Mouse (Mus musculus) thymus, adult 18-20 months (tissue): ENCODE measurements at regions not wholly inside any gene's neighbourhood (a gene's known extent, or its start where the extent isn't known, plus 50 kb on each side); places are given as distances from the start of the nearest gene placed in this dataset.
A peak's percentile ranks its signal among the peaks of the same experiment; 100 is the strongest.
"Not testable (repeated sequence)": the region's sequence is repeated elsewhere in the genome, so short reads cannot be mapped to it uniquely, and the experiment has no call there.

Experiments used
- DNase-seq, 2 experiments: peaks; one replicate each; pipeline ENCODE4 v3.0.0; 2022; ENCODE audit warnings: mixed read lengths in 2 of 2

DNA sequence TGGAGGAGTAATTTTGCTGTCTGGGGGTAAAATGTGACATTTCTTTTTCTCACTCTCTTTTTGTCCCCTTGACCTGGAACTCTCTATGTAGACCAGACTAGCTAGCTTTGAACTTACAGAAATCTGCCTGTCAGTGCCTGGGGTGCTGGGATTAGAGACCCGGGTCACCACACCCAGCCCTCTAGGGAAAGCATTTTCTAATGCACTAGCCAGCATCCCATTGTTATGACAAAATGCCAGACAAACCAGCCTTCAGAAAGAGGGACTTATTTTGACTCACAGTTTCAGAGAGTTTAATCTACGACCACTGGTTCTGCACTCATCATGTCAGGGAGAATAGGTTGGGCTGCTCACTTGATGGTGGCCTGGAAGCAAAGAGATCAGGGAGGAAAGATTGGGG is 240.4 kb downstream of the Enc1 start:
- DNase-seq, result no peak

DNA sequence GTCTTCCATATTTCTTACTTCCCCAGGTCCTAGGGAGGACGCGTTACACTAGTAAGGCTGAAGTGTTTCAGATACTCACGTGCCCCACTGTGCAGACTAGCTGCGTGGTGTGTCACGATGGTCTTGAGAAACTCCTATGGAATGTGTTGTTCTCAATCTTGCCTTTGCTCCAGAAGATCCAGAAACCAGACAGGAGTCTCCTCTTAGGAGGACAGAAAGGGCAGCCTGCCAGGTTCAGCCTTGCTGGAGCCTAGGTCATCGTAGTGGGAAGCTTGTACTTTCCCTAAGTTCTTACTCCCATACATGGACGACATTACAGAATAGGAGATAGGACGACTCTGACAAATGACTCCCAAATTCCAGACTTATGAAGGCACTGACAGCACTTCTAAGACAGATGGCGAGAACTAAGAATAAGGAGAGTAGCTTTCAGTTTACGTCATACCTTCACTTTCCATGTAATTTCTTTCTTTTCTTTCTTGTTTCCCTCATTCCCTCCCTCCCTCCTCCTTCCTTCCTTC is 238.2 kb downstream of the Enc1 start:
- no peak for DNase-seq

DNA sequence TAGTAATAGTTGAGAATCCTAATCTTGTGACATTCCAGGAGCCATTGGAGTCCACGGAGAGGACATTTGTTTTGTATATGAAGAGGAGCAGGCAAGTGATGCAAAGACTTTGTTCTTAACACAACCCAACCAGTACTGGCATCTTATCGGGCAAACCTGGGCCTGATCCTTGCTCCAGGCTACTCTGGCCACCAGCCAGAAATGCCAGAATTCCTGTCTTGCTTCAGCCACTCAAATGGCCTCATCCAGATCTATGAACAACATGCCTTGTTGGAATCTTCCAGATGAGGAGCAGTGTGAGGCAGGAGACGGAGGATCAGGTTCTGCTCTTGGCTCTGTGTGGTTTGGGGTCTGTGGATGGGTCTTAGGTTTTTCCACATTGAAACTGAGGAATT is 233.1 kb downstream of the Enc1 start:
- no peak for DNase-seq

DNA sequence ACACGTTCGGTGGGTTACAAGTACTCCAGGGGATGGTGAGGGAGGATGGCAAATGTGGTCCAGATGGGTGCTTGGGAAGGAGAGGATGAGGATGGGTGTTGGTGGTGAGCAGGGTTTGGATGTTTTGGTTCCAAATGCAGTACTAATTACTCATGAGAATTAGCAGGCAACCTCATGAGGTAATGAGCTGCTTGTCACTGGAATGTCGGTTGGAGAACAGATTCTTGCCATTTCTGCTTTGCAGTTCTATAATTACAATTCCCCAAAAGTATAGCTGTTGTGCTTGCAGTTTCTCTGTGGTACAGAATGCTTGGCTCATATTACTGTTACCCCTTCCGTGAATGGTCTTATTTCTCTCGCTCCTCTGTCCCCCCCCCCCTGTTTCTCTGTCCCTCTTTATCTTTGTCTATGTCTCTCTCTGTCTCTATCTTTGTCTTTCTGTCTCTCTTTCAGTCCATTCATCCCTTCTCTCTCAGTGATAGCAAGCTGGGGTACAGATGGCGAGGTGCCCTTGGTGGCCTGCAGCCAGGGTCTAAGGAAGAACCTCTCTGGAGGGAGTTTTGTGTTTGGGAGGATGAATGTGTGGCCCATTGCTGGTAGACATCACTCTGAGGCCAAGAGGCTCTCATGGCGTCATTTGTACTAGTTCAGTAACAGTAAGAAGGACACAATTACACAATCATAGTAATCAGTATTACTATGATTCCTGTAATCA is 232.5 kb downstream of the Enc1 start:
- no peak for DNase-seq

DNA sequence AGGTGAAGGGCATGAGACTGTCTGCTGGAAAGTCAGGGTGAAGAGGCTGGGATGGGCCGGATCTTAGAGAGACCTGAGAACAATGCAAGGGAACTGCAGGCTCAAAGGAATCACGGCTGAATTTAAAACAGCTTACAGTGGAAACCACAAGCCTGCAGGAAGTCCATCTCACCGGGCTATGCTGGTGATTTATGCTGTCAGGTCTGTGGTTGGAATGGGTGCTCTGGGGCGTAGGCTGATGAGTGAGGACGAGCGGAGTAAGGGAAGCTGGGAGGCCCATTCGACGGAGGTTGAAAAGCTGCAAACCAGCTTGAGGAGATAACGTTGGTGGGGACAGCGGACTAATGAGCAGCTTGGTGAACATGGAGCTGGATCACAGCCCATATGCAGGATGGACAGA is 229.1 kb downstream of the Enc1 start:
- DNase-seq, result no peak

DNA sequence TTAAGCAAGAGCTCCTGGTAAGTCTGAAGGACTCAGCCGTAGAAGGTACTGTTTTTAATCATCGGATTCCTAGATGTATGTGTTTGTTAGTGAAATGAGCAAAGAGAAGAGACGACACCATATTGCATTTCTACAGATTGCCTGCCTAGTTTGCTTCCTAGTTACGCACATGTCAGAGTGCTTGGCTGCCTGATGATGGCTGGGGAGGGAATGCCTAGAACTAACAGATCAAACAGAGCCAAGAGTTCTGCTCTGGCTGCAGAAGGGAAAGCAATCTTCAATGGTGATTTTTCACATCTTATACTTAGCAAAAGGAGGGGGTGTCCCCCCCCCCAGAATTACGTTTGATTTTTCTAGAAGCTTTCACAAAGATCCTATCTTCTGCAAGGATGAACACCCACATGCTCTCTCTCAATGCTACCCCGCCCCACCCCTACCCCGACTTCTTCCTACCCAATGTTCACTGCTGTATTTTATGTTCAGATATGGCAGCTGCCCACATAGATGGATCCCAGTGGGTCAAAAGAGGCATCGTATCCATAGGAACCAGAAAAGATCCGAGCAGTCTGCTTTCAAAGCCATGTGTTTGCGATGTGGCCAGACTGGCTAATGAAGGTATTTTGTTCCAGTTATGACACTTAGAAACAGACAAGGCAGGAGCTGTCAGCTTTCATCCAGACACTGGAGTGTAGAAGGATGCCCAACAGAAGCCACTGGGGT is 228.1 kb downstream of the Enc1 start:
- no peak for DNase-seq

DNA sequence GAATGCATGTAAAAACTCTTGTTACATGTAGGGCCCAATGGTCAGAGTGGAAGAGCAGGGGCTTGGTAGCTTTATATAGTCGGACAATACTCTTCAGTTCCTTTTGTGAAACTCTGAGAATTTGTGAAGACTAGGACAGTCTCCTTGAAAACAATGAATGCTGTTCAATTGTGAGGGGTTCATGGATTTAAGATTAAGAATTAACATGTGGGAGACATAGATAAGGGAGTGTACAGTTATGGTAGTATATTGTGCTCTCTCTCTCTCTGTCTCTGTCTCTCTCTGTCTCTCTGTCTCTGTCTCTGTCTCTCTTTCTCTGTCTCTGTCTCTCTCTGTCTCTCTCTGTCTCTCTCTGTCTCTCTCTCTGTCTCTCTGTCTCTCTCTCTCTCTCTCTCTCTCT is 225.7 kb downstream of the Enc1 start:
- not testable (repeated sequence) for DNase-seq

DNA sequence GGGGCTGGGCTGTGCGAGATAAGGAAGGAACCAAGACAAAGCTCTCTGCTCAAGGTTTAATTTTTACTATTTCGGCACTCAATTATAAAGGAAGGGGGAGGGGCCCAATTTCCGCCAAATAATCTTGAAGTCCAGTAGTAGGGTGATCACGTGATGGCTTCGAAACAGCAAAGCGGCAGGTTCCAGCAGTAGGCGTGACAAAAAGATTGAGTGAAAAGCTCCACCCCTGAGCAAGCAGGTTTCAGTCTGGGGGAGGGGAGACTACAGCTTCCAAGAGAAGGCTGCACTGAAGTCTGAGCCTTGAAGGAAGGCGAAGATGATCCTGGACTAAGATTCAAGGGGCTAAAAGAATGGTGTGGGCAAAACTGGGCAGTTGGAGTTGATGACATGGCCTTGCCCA is 222.9 kb downstream of the Enc1 start:
- DNase-seq, result no peak

DNA sequence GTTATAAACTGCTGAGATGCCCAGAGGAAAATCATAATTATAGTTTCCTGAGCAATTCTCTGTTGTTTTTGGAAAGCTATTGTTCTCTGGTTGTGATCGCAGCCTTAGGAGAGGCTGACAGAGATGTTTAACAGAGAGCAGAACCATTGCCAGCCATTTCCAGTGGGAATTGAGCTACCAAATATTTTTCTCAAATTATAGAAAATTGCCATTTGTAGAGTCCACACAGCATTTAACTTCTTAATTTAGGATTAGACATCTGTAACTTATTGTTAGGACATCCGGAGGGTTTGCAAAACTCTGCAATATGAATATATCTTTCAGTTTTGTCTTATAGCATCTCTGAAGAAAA is 222.0 kb downstream of the Enc1 start:
- DNase-seq, result no peak

DNA sequence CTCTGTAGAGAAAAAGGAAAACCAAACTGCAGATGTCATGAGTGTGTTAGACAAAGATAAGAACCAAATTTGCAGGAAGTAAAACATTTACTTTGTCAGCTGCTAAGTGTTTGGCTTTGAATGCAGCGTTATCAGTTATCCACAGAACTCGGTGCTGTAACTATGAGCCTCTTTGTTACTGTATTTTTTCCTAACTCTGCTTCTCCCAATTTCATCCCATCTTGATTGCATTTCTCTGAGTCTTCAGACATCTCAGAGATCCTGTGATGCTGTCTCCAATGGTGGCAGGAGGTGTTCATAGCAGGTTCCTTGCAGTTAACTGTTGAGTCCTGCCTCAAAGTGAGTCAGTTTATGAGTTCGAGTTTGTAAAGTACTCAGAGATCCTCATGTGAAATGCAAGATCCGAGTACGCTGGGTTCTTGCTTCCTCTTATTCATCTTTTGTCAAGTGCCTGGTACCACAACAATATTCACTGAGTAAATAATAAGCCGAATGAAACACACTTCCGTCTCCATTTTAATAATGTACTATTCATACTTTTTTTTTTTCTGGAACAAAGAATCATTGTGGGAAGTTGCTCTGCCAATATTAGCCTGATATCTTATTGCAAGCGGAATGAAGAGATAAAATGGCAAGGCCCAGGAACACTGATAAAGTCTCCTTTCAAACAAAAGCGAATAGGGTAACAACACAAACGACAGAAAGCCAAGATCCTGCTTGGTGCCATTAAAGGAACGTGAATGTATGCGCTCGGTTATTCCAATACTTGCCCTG is 221.4 kb downstream of the Enc1 start:
- no peak for DNase-seq

DNA sequence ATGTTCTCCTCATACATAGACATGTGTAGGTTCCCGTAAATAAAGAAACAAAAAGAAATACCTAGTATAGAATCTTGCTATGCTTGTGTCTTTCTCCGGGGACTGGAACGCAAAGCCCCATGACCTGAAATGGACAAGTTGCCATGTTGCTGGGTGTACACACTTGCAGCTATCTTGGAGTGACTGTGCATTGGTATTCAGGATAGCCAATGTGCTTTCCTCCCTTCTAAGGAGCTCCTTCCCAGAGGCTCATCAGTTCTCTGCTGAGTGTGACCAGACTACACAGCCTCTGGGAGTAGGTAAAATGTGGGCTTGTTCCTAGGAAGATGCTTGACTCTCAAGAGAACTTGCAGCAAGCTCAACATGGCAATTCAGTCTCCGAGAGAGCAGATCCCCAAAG is 220.3 kb downstream of the Enc1 start:
- no peak for DNase-seq

DNA sequence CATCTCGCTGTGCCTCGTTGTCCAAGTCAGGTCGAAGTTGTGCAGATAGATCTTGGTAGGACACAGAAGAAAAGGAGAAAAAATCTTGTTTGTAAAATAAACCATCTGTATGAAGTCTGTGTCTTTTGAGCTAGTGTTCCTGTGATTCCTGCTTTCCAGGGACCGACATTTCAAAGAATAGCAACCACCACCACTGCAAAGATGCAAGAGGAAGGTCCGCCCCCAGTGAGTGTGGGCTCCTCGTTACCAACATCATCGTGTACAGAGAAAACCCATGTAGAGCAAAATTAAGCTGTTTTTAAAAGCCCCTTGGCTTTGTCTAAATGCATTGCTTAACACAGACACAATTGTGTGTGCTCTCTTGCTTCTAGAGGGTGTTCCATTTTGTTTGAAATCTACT is 218.2 kb downstream of the Enc1 start:
- no peak for DNase-seq

DNA sequence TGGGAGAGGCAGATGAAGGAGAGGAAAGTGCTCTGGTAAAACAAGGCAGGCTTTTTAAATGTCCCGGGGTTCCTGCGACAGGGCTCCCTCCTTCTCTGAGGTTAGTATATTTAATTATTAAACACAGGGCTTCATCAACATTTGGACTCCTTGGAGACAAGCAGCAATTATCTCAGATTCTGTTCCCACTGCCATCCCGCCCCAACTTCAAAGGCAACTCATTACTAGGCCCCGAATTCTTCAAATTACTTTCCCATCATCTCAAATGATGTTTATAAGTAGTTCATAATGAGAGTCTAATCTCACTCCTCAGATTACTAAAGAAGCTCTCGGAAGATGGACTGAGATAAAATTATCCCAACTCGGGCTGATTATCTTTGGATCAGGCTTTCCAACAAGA is 215.1 kb downstream of the Enc1 start:
- no peak for DNase-seq

DNA sequence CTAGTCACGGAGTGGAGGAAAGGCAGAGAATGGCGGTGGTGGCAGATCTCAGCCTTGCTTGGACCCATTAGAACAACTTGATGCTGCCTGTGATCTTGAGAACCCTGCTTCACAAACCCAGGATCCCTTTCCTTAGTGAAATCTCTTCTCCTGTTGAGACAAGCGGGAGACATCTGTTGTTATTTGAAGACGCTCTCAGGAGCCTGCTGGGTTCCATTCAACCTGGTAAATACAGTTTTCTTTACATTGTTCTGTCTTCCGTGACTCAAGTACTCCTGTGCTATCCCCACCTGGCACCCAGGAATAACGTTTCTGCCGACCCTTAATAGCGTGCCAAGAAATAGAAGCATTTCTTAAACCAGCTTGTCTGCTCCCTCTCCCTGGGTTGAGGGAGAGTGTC is 213.8 kb downstream of the Enc1 start:
- DNase-seq, result no peak

DNA sequence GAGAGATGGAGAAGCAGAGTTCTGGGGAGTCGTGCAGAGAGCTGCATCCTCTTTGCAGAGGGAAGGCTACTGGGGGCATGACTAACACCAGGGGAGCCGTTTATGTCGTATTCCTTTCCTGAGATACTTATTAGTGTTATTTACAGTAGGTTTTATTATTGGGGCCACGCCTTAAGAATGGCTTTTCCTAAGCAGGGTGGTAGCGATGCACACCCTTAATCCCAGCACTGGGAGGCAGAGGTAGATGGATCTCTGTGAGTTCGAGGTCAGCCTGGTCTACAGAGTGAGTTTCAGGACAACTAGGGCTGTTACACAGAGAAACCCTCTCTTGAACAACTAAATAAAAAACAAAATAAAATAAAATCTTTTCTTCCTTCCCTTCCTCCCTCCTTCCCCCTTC is 212.6 kb downstream of the Enc1 start:
- no peak for DNase-seq

DNA sequence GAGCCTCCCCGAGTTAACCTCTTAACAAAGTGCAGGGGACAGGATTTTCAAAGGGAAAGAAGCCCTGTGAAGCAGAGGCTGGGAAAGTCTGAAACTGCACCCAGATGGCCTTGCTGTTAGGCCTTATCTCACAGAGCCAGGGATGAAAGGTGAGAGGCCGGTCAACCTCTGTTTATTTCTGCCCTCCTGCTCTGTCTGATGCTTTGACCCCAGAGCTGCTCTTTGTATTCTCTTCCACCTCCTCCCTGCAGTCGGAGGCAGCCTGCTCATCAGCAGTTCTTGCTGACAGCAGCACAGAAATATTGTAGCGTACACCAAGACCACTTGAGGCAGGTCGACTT is 212.2 kb downstream of the Enc1 start:
- no peak for DNase-seq

DNA sequence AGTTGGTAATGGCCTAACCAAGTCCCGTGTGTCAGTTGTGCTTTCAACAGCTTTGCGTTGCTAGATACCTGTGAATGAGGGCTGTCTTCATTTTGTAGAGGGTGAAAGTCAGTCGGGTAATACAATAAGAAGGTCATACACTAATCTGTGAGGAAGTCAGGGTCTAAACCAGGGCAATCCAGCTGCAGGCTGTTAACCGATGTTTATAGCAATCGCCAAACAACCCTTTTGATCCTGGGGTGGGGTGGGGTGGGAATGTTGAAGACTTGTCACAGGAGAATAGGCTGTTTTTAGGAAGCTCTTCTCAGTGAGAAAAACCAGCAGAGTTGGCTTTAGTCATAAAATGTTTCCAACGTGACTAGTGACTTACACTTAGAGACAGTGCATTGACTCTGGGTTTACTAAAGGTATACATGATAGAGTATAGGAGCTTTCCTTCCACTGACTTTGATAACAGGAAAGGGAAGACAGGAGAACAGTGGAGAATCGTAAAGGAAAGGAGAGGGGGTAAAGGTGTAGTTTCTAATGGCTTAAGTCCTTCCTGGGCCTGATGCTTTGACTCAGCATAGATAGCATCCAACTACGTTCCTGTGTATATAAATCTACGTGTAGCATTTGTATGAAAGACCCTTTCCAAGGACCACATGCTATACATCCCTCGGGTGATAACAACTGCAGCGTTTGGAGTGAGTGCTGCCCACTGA is 211.6 kb downstream of the Enc1 start:
- DNase-seq, result no peak

DNA sequence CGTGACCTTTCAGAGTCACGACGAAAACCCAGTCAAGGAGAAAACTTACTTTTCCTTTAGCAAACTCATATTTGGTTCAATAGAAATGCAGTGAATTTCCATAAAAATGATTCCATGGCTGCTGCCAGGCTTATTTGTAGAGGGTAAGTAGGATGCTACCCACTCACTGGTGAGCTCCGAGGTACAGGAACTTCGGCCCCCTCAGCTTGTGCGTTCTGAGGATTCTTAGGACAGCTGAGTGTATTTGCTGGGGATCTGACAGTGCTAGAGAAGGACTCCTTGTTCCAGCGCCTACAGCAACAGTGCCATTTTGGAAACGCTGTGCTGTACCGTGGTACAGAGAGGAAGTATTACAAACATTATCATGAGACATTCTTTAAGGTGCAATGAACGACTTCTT is 210.4 kb downstream of the Enc1 start:
- no peak for DNase-seq

DNA sequence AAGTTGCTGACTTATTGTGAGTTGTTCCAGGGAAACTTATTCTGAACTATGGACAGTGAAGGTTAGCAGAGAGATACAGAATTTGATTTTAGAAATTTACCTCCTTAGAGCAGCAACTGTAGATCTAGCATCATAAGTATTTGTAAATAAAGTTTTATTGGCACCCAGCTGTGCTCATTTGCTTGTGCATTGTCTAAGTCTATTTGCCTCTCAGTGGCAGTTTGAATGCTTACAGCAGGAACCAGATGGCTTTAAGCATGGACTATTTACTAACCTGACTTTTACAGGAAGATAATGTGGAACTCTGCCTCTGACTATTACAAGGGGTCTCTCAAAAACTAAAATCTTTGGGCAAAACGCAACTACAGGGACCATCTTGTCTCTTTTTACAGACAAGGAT is 207.2 kb downstream of the Enc1 start:
- no peak for DNase-seq

DNA sequence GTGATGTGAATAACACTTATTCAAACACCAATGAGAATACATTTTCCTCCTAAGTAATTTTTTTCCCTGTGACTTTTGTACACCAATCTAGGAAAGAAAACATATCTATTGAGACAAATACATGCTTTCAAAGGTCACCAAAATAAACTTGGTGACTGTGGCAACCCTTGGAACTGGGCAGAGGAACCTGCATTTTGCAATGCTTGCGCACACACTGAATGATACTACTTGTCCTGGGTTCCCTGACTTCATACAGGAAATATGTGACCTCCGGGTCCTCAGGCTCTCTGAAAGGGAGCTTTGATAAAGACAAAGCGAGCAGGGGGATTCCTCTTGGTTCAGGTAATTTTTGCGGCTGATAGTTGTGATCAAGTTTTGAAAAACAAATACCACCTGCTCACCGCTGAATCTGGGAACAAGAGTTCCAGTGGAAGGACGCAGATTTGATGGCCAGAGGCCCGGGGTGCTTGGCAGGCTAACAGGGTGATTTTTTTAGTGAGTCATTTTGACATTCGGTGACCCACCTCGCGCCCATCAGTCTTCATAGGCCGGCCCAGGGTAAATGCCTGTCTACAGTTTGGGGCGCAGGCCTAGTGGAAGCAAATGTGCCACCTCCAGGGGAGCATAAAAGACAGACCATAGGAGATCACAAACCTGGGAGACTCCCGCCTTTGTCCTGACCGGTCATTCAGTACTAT is 203.0 kb downstream of the Enc1 start:
- no peak for DNase-seq

DNA sequence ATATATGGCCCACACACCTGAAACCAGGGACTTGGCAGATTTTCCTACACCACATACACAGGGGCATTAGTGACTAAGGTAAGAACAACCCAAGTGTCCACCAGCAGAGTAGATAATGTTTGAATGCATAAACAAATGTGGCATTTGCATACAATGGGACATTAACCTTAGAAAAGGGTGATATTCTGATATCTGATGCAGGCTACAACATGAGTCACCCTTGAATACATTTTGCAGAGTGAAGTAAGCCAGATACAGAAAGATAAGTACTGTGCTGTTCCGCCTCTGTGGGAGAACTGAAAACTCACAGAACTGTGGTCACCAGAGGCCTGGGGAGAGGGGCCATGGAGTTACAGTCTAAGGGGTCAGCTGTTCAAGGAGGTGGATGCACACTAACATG is 201.9 kb downstream of the Enc1 start:
- DNase-seq, result no peak

DNA sequence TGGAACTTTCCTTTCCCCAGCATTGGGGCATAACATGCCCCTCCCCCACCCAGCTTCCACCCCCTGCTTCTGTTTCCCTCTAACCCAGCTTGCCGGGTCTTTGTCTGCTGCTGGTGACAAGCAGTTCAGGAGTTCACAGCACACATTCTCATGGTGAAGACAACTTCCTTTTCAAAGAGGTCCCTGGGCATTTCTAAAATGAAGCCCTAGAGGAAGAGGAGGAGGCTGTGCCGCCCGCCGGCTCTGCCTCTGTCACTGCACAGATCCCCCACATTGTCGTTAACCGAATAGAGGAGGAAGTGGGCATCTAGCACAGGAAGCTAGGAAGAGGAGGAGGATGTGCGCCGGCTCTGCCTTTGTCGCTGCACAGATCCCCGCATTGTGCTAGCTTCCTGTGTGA is 201.4 kb downstream of the Enc1 start:
- DNase-seq, result peak; percentile 70 to 79

DNA sequence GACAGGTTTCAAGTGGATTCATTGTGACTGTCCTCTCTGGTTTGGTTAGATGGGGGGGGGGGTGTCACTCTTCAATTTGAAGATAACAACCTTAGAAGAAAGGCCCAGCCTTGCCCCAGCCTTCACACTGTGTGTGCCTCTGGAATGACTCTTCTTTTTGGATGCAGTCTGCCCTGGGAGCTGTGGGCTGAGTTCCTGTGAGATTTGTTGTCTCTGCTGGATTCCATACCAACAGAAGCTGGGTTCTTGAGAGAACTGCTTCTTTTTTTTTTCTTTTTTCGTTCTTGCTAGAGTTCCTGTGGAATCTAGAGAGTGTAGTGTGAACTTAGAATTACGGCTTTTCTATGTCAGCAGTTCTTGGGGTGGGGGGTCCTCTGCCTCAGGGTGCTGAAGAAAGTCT is 200.9 kb downstream of the Enc1 start:
- DNase-seq, result no peak
